Mouse (Mus musculus) myocyte (in vitro differentiated cells): ENCODE data around the gene Eif2b5. TPM values are rescaled to one million over a fixed set of nuclear protein-coding genes. Genes with fewer than 3 reads are reported as not detected.

Experiments used
- H3K27me3 ChIP-seq: one replicate; pipeline ENCODE4 v1.6.1; 2011; ENCODE audit not compliant: control insufficient read depth, insufficient read depth, insufficient read length
- H3K36me3 ChIP-seq: one replicate; pipeline ENCODE4 v1.6.1; 2011; ENCODE audit not compliant: control insufficient read depth, insufficient read depth
- H3K4me2 ChIP-seq: one replicate; pipeline ENCODE4 v1.6.1; 2011; ENCODE audit warnings: low read depth, control low read depth
- H3K4me3 ChIP-seq: one replicate; pipeline ENCODE4 v1.5.1; 2011; ENCODE audit warnings: mild to moderate bottlenecking, control low read depth, moderate library complexity
- H3K79me2 ChIP-seq: one replicate; pipeline ENCODE4 v1.6.1; 2011; ENCODE audit not compliant: control insufficient read depth, insufficient read depth
- H3ac ChIP-seq: one replicate; pipeline ENCODE4 v1.6.1; 2011; ENCODE audit not compliant: control insufficient read depth, insufficient read length
- CEBPB ChIP-seq: IDR thresholded peaks from 2 replicates; pipeline ENCODE4 v1.6.1; 2011; ENCODE audit warnings: mild to moderate bottlenecking, moderate library complexity; ENCODE audit not compliant: poor library complexity, insufficient read depth, severe bottlenecking
- E2F4 ChIP-seq: IDR thresholded peaks from one replicate; pipeline ENCODE4 v1.6.1; 2011; ENCODE audit warnings: mild to moderate bottlenecking, control low read depth, moderate library complexity; ENCODE audit not compliant: insufficient read depth
- MAX ChIP-seq: IDR thresholded peaks from one replicate; pipeline ENCODE4 v1.6.1; 2011; ENCODE audit warnings: low read depth, mild to moderate bottlenecking, control low read depth
- MYOD1 ChIP-seq, 3 experiments: IDR thresholded peaks; one replicate each; pipeline ENCODE4 v1.6.1; 2011; ENCODE audit warnings: control low read depth in 2 of 3, low read depth in 2 of 3, mild to moderate bottlenecking in 2 of 3, moderate library complexity in 1 of 3; ENCODE audit not compliant: insufficient read length in 2 of 3, control insufficient read depth in 1 of 3
- MYOG ChIP-seq, 3 experiments: IDR thresholded peaks; one replicate each; pipeline ENCODE4 v1.6.1; 2011; ENCODE audit warnings: control low read depth in 2 of 3, low read depth in 2 of 3, mild to moderate bottlenecking in 2 of 3; ENCODE audit not compliant: insufficient read length in 2 of 3, control insufficient read depth in 1 of 3, insufficient read depth in 1 of 3
- POLR2A ChIP-seq: IDR thresholded peaks from one replicate; pipeline ENCODE4 v1.6.1; 2011; ENCODE audit warnings: low read depth, mild to moderate bottlenecking, control low read depth, moderate library complexity; ENCODE audit not compliant: insufficient read length
- POLR2AphosphoS2 ChIP-seq: IDR thresholded peaks from one replicate; pipeline ENCODE4 v1.6.1; 2011; ENCODE audit warnings: low read depth, control low read depth; ENCODE audit not compliant: insufficient read length
- REST ChIP-seq: IDR thresholded peaks from one replicate; pipeline ENCODE4 v1.6.1; 2011; ENCODE audit warnings: mild to moderate bottlenecking, control low read depth, moderate library complexity; ENCODE audit not compliant: insufficient read depth, insufficient read length
- SRF ChIP-seq: IDR thresholded peaks from one replicate; pipeline ENCODE4 v1.6.1; 2011; ENCODE audit warnings: low read depth; ENCODE audit not compliant: control insufficient read depth, insufficient read length
- TCF12 ChIP-seq: IDR thresholded peaks from one replicate; pipeline ENCODE4 v1.6.1; 2011; ENCODE audit warnings: mild to moderate bottlenecking, control low read depth; ENCODE audit not compliant: poor library complexity, insufficient read depth, severe bottlenecking
- TCF3 ChIP-seq: IDR thresholded peaks from one replicate; pipeline ENCODE4 v1.6.1; 2011; ENCODE audit warnings: low read depth, control low read depth; ENCODE audit not compliant: insufficient read length
- USF1 ChIP-seq: IDR thresholded peaks from one replicate; pipeline ENCODE4 v1.6.1; 2011; ENCODE audit warnings: low read depth, mild to moderate bottlenecking, control low read depth, moderate library complexity
- polyA plus RNA-seq: library from polyadenylated mRNA; unstranded; fragments of >200 nt; fragmentation: generic; extraction: Trizol; gene quantifications from one replicate; pipeline ENCODE4 v1.2.1, GENCODE M21; 2012; ENCODE audit warnings: missing spikeins

Gene Eif2b5
- polyA plus RNA-seq, 1 experiment: 94.7 TPM

GRCm38 (mm10) chr16:20516032-20516431, 17.4 kb downstream of the Eif2b5 start:
- H3ac ChIP-seq: no peak overlapping the region
- peak overlapping the region; percentile 93 for H3K4me2 ChIP-seq
- TF ChIP-seq MAX: no peak
- no peak for TF ChIP-seq TCF12
- no peak for TF ChIP-seq MYOD1 (IDR thresholded peaks at IDR 0.05; ENCODE audit: control insufficient read depth in 1 of 3, insufficient read length in 2 of 3, low read depth in 2 of 3)
- no peak for TF ChIP-seq MYOG (IDR thresholded peaks at IDR 0.05; ENCODE audit: control insufficient read depth in 1 of 3, insufficient read depth in 1 of 3, insufficient read length in 2 of 3, low read depth in 2 of 3)
- no peak for TF ChIP-seq E2F4
- no peak for TF ChIP-seq POLR2AphosphoS2
- no peak for TF ChIP-seq REST
- TF ChIP-seq POLR2A: no peak
- no peak for TF ChIP-seq TCF3
- no peak for TF ChIP-seq SRF
- TF ChIP-seq CEBPB: no peak
- TF ChIP-seq USF1: no peak
- H3K27me3 ChIP-seq: no peaks in the 10 kb centered on the region
- peaks cover 8% of the 10 kb centered on the region for H3K36me3 ChIP-seq
- H3K79me2 ChIP-seq: peaks cover 35% of the 10 kb centered on the region
- H3K4me3 ChIP-seq: peak overlapping the region; percentile 73

GRCm38 (mm10) chr16:20516726-20517201, 18.1 kb downstream of the Eif2b5 start, which contains the start of gene Dvl3:
Gene Dvl3 (plus strand): TSS chr16:20516982.
- Histone ChIP-seq H3K4me2 (peak within 1 kb of the TSS; percentile 93), H3K27me3 (no peaks in the 10 kb centered on the region), H3K79me2 (peaks cover 42% of the 10 kb centered on the region), H3K36me3 (peaks cover 7% of the 10 kb centered on the region), H3ac (peak within 1 kb of the TSS; percentile 59), H3K4me3 (peak within 1 kb of the TSS; percentile 73)
- no peak for TF ChIP-seq MAX
- TF ChIP-seq POLR2A: peak; percentile 62
- TF ChIP-seq E2F4: no peak
- no peak for TF ChIP-seq SRF
- TF ChIP-seq MYOD1 (IDR thresholded peaks at IDR 0.05; ENCODE audit: control insufficient read depth in 1 of 3, insufficient read length in 2 of 3, low read depth in 2 of 3): no peak
- peak in 2 of 3 experiments; percentile 5 to 59 for TF ChIP-seq MYOG (IDR thresholded peaks at IDR 0.05; ENCODE audit: control insufficient read depth in 1 of 3, insufficient read depth in 1 of 3, insufficient read length in 2 of 3, low read depth in 2 of 3)

GRCm38 (mm10) chr16:20517216-20517615, 18.6 kb downstream of the Eif2b5 start:
- Histone ChIP-seq H3K4me3 (peak overlapping the region; percentile 73), H3ac (peak overlapping the region; percentile 59), H3K4me2 (peak overlapping the region; percentile 82), H3K27me3 (no peaks in the 10 kb centered on the region), H3K79me2 (peaks cover 42% of the 10 kb centered on the region), H3K36me3 (peaks cover 7% of the 10 kb centered on the region)
- TF ChIP-seq SRF (no peak), E2F4 (no peak), POLR2AphosphoS2 (no peak), MYOG (IDR thresholded peaks at IDR 0.05; ENCODE audit: control insufficient read depth in 1 of 3, insufficient read depth in 1 of 3, insufficient read length in 2 of 3, low read depth in 2 of 3) (no peak), MAX (no peak), TCF3 (no peak), CEBPB (no peak)

GRCm38 (mm10) chr16:20517701-20518374, 19.2 kb downstream of the Eif2b5 start:
- Histone ChIP-seq H3K27me3 (no peaks in the 10 kb centered on the region), H3ac (peak overlapping the region; percentile 59), H3K4me2 (peak overlapping the region; percentile 82), H3K4me3 (peak overlapping the region; percentile 73), H3K79me2 (peaks cover 42% of the 10 kb centered on the region), H3K36me3 (peaks cover 7% of the 10 kb centered on the region)
- no peak for TF ChIP-seq USF1
- TF ChIP-seq CEBPB: no peak
- no peak for TF ChIP-seq REST
- no peak for TF ChIP-seq TCF3
- peak; percentile 49 to 83 (median 56) for TF ChIP-seq MYOG (IDR thresholded peaks at IDR 0.05; ENCODE audit: control insufficient read depth in 1 of 3, insufficient read depth in 1 of 3, insufficient read length in 2 of 3, low read depth in 2 of 3)
- TF ChIP-seq POLR2AphosphoS2: no peak
- TF ChIP-seq E2F4: no peak
- no peak for TF ChIP-seq SRF
- TF ChIP-seq POLR2A: peak; percentile 11
- no peak for TF ChIP-seq MAX
- peak; percentile 26 to 77 (median 56) for TF ChIP-seq MYOD1 (IDR thresholded peaks at IDR 0.05; ENCODE audit: control insufficient read depth in 1 of 3, insufficient read length in 2 of 3, low read depth in 2 of 3)
- TF ChIP-seq TCF12: peak; percentile 14

GRCm38 (mm10) chr16:20523886-20524285, 25.3 kb downstream of the Eif2b5 start:
- no peaks in the 10 kb centered on the region for H3K27me3 ChIP-seq
- H3K4me3 ChIP-seq: no peak overlapping the region
- no peak overlapping the region for H3K4me2 ChIP-seq
- no peak overlapping the region for H3ac ChIP-seq
- peaks cover 36% of the 10 kb centered on the region for H3K36me3 ChIP-seq
- peaks cover 23% of the 10 kb centered on the region for H3K79me2 ChIP-seq
- no peak for TF ChIP-seq E2F4
